Mouse (Mus musculus): Measurements from ENCODE around the gene Rtn4rl1.

DNA sequence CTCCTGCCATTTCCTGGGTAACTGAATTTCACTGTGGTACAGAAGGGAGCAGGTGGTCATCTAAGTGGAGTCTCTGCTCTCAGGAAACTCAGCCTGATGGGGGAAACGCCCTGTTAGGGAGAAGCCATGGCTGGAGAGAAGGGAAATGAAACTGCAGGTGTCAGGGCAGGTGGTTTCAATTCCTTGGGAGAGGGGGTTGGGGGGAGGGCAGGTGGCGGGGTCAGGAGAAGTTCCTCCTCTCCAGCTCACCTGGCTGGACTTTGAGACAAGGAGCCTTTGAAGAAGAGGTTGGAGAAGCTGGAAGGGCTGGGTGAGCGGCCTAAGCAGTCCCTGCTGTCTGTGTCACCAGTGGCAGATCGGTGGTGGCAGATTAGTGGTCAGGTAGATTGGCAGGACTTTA is 12.8 kb downstream of the Rtn4rl1 start:
- TF ChIP-seq CTCF (IDR thresholded peaks at IDR 0.05; ENCODE audit: low read depth) (no peak), EP300 (optimal IDR thresholded peaks at IDR 0.05) (no peak)

Measured in stomach, postnatal 0 days (tissue).